Mouse (Mus musculus) heart, adult 2 months (tissue): Measurements from ENCODE around the gene Stard13. TPM values are rescaled to one million over a fixed set of nuclear protein-coding genes. Genes with fewer than 3 reads are reported as not detected.

Source experiments
- DNase-seq, 2 experiments: peaks; one replicate each; pipeline ENCODE4 v3.0.0; 2021
- H3K27ac ChIP-seq: fragments of 200-600 bp; 2 replicates; pipeline ENCODE4 v1.8.1; 2022
- H3K27me3 ChIP-seq: fragments of 200-500 bp; 2 replicates; pipeline ENCODE4 v1.6.1; 2012; ENCODE audit warnings: mild to moderate bottlenecking, low read length, inconsistent platforms, mixed read lengths; ENCODE audit not compliant: control insufficient read depth, insufficient read depth
- H3K36me3 ChIP-seq: fragments of 200-500 bp; 2 replicates; pipeline ENCODE4 v1.6.1; 2012; ENCODE audit warnings: low read length, inconsistent platforms; ENCODE audit not compliant: control insufficient read depth, insufficient read depth
- H3K4me1 ChIP-seq: fragments of 200-500 bp; 2 replicates; pipeline ENCODE4 v1.6.1; 2011; ENCODE audit warnings: low read length; ENCODE audit not compliant: control insufficient read depth, insufficient read depth
- H3K4me3 ChIP-seq: fragments of 200-600 bp; 2 replicates; pipeline ENCODE4 v1.8.1; 2022
- H3K79me2 ChIP-seq: fragments of 200-500 bp; replicated peaks from 2 replicates; pipeline ENCODE4 v1.6.1; 2012; ENCODE audit warnings: mild to moderate bottlenecking, inconsistent platforms, low read length, moderate library complexity, mixed read lengths; ENCODE audit not compliant: control insufficient read depth, insufficient read depth
- H3K9ac ChIP-seq: fragments of 200-500 bp; 2 replicates; pipeline ENCODE4 v1.6.1; 2012; ENCODE audit warnings: low read depth, mild to moderate bottlenecking, control low read depth, inconsistent platforms, low read length, mixed read lengths
- CTCF ChIP-seq: fragments of 200-600 bp; IDR thresholded peaks from 2 replicates; pipeline ENCODE4 v1.8.1; 2022; ENCODE audit warnings: antibody characterized with exemption, mild to moderate bottlenecking, moderate library complexity
- EP300 ChIP-seq: fragments of 200-500 bp; IDR thresholded peaks from 2 replicates; pipeline ENCODE4 v1.6.1; 2011; ENCODE audit warnings: low read depth, low read length, control low read depth; ENCODE audit not compliant: insufficient read depth
- POLR2A ChIP-seq: fragments of 200-500 bp; IDR thresholded peaks from 2 replicates; pipeline ENCODE4 v1.6.1; 2011; ENCODE audit warnings: mild to moderate bottlenecking, low read depth, low read length, control low read depth; ENCODE audit not compliant: insufficient read depth
- WGBS: fragments of 180-500 bp; shearing (Covaris S2); methylation state at CpG from one replicate; pipeline ENCODE4 v1.1.7; 2018; 5-methylcytosine and 5-hydroxymethylcytosine counted together
- intact Hi-C: fragments of 180-260 bp; cut with DNase I; formaldehyde crosslinking; loops from one replicate; pipeline ENCODE4 v1.15.1; 2025
- polyA plus RNA-seq: library from polyadenylated mRNA; depleted of rRNA; stranded (reverse); fragments of >200 nt; gene quantifications from 2 replicates; pipeline ENCODE4 v1.2.3, GENCODE M21; 2012
- total RNA-seq, 2 experiments: library from RNA; stranded (reverse); gene quantifications; 2 replicates each; pipeline ENCODE4 v1.2.3; 2021

The Stard13 gene
- total and polyA plus RNA-seq, 3 experiments: 9.9 to 24.4 (median 22.1) TPM

DNA sequence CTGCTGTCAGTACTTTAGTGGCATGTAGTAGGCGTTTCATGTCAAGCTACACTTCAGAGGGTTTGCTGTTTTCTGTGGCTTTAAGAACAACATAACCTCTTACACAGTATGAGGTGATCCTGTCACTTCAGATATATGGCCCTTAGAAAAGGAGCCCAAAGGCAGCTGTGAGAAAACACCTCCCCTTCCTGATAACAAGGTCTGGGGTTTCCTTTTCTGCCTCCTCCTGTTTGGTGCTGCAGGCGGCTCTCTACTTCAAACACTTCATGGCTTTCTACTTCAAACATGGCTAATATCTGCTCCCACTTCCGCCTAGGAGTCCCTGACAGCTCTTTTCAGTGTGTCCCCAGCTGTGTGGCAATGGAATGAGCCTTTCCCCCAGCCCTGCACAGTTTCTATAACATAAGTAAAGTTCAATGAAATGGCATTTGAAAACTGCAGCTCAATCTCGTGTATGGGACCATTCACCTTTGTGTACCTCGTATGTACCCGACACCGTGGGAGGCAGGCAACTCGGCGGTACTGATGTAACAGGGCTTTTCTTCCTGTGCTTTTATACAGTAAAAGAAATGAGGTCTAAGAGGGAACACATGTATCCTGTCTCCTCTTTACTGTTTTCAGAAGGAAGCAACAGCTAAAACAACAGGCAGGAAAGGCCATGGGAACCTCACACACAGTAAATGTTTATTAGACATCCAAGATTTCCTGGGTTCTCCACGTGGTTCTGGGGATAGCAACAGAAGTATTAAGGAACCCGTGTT, 13.7 kb upstream of the Stard13 start:
- no peaks in the 10 kb centered on the region for H3K79me2 ChIP-seq
- H3K27me3 ChIP-seq: no peaks in the 10 kb centered on the region
- intact Hi-C loops: no loop called here
- TF ChIP-seq CTCF (no peak), EP300 (0 out of 2 replicates have a peak, but pooled peaks have one; percentile 13)
- 34% methylated on average over 11 of the region's 11 CpGs for WGBS
- H3K4me1 ChIP-seq: peaks cover 5% of the 10 kb centered on the region
- H3K9ac ChIP-seq: no peak overlapping the region
- H3K4me3 ChIP-seq: no peak overlapping the region
- no peaks in the 10 kb centered on the region for H3K36me3 ChIP-seq
- H3K27ac ChIP-seq: peak overlapping the region; percentile 54
- DNase-seq: no peak

DNA sequence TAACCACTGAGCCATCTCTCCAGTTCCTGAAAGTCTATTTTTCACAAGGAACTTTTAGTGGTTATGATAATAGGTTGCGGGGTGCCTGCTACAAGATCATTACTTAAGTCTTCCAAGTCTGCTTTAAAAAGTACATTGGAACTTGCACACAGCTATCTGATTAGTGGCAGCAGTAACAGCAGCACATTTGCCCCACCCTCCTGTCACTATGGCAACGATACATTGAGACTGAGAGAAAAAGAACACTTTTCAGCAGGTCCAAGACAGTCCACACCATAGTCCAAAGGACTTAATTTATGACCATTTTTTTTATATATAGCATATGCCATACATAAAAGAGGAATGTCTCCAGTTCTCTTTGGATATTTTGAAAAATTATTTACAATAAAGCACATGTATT, 12.7 kb upstream of the Stard13 start:
- Histone ChIP-seq H3K9ac (no peak overlapping the region), H3K36me3 (no peaks in the 10 kb centered on the region), H3K27ac (no peak overlapping the region), H3K4me1 (peaks cover 5% of the 10 kb centered on the region), H3K4me3 (no peak overlapping the region), H3K79me2 (no peaks in the 10 kb centered on the region), H3K27me3 (no peaks in the 10 kb centered on the region)
- 87% methylated on average over 2 of the region's 2 CpGs for WGBS
- TF ChIP-seq POLR2A (no peak), CTCF (no peak), EP300 (no peak)
- intact Hi-C loops: no loop called here
- no peak for DNase-seq

DNA sequence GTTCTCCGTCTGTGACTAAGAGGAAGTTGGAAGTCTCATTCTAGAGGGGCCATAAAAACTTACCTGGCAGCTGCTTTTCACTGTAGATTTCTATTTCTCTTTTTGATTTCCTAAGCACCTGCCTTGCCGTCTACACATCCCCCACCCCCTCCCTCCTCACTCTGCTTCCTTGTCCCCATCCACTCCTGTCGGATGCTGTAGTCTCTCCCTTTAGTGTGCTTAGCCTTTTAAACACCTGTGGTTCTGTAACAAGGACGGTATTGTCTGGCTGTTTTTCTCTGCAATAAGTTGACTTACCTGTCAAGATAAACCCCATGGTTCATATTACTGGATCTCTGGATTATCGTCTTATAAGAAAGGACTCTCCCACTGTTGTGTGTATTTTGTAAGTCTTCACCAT, 11.9 kb upstream of the Stard13 start:
- WGBS: 89% methylated on average over 5 of the region's 5 CpGs

DNA sequence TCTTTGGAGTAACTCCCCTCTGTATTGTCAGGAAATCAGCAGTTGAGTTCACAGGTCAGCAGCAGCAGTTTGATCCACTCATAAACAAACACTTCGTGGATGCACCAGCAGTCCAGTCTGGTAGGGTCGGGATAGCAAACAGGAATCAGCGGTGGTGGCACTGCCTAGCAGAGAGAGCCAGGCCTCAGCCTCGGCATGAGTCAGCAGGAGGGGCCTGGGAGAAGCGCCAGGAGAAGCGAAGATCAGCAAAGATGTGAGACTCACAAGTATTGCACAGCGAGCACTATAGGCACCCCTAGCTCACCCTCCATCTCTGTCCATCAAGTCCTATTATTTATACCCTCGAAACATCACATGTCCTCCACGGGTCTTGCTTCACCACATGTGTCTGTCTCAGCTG, 5.1 kb upstream of the Stard13 start:
- H3K79me2 ChIP-seq: no peaks in the 10 kb centered on the region
- DNase-seq: no peak
- intact Hi-C loops: loop anchor here (5.0 kb wide), 1 partner anchor 46 kb away; no protein-coding TSS in a partner anchor

More for the DNA sequence above, 11.9 kb upstream of the Stard13 start:
- Histone ChIP-seq H3K27ac (no peak overlapping the region), H3K9ac (no peak overlapping the region), H3K4me1 (peaks cover 5% of the 10 kb centered on the region), H3K4me3 (no peak overlapping the region), H3K27me3 (no peaks in the 10 kb centered on the region), H3K79me2 (no peaks in the 10 kb centered on the region), H3K36me3 (no peaks in the 10 kb centered on the region)
- DNase-seq: no peak
- TF ChIP-seq CTCF (no peak), POLR2A (no peak)
- intact Hi-C loops: no loop called here

DNA sequence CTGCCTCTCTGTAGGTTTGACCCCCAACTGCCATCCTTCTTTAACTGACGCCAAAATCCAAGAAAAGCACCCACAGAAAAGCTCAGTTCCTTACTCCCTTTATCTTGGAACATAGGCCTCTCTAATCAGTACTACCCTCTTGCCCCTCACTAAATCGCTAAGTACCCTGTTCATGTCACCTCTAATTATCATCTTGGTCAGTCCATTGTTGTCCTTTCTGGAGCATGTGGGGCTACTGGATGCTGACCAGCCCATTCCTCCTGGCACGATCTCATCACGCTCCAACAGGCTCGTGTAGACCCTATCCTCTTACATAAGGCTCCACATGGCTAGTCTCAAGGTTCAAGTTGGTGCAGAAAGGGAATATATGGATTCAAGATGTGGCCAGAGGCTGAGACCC, 2.8 kb upstream of the Stard13 start:
- DNase-seq: no peak
- Histone ChIP-seq H3K4me3 (no peak overlapping the region), H3K27me3 (no peaks in the 10 kb centered on the region), H3K36me3 (no peaks in the 10 kb centered on the region; the same call in 1 of the 2 replicates), H3K79me2 (no peaks in the 10 kb centered on the region), H3K9ac (no peak overlapping the region), H3K27ac (no peak overlapping the region), H3K4me1 (peaks cover 2% of the 10 kb centered on the region)
- TF ChIP-seq CTCF: no peak
- no peak for TF ChIP-seq POLR2A
- TF ChIP-seq EP300: no peak
- intact Hi-C loops: loop anchor here (5.0 kb wide), 1 partner anchor 44 kb away; no protein-coding TSS in a partner anchor
- WGBS: 74% methylated on average over 5 of the region's 5 CpGs

More for the DNA sequence above, 5.1 kb upstream of the Stard13 start:
- H3K4me1 ChIP-seq: peaks cover 2% of the 10 kb centered on the region
- H3K36me3 ChIP-seq: no peaks in the 10 kb centered on the region; the same call in 1 of the 2 replicates
- H3K27ac ChIP-seq: no peak overlapping the region
- H3K4me3 ChIP-seq: no peak overlapping the region
- 80% methylated on average over 8 of the region's 9 CpGs for WGBS
- H3K27me3 ChIP-seq: no peaks in the 10 kb centered on the region
- H3K9ac ChIP-seq: no peak overlapping the region
- TF ChIP-seq CTCF (no peak), POLR2A (no peak), EP300 (no peak)

DNA sequence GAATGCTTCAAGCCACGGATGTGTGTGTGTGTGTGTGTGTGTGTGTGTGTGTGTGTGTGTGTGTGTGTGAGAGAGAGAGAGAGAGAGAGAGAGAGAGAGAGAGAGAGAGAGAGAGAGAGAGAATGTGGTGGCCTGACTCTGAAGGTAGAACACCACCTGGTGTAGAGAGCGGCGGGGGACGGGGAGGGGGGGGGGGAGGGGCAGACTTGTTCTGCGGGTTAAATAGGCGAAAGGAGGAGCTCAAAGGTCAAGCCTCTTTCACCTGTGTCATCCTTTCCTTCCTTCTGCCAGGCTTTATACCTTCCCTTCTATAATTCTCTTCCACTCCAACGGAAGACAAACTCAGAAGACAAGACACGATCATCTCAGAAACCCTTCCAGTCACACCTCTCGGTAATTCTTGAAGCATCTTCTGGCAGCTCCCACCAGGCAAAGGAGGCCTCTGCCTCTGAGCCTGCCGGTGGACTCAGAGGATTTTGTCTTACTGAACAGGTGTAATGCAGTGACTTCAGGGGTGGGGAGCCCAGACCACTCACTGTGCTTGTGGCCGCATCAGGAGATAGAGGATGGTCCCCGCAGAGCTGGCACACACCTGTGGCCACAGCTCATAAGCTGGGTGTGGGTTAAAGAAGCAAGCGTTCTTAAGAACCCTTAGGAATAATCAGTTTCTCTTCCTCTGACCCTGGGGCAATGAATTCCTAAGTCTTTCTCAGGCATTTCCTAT, 898 bp downstream of the Stard13 start:
- 39% methylated on average over 10 of the region's 13 CpGs for WGBS
- Histone ChIP-seq H3K4me1 (peaks cover 2% of the 10 kb centered on the region), H3K36me3 (no peaks in the 10 kb centered on the region; the same call in 1 of the 2 replicates), H3K27me3 (no peaks in the 10 kb centered on the region), H3K79me2 (no peaks in the 10 kb centered on the region), H3K27ac (peak overlapping the region; percentile 60), H3K4me3 (peak overlapping the region; percentile 77), H3K9ac (no peak overlapping the region)
- intact Hi-C loops: loop anchor here (2.0 kb wide), 1 partner anchor 90 kb away; no protein-coding TSS in a partner anchor
- DNase-seq: no peak
- no peak for TF ChIP-seq EP300
- no peak for TF ChIP-seq POLR2A
- TF ChIP-seq CTCF: no peak
